Mouse (Mus musculus) brain, embryonic 14.5 days (tissue): ENCODE results near the gene Calhm3. TPM values are rescaled to one million over a fixed set of nuclear protein-coding genes. Genes with fewer than 3 reads are reported as not detected.

Experiments
- DNase-seq: peaks from one replicate; pipeline ENCODE4 v3.0.0-alpha.2; 2011; ENCODE audit warnings: low read depth
- CTCF ChIP-seq: fragments of 200-500 bp; IDR thresholded peaks from 2 replicates; pipeline ENCODE4 v1.5.1; 2012; ENCODE audit warnings: inconsistent platforms, mild to moderate bottlenecking, moderate library complexity, borderline replicate concordance; ENCODE audit not compliant: insufficient read depth, insufficient read length; ENCODE audit errors: extremely low read depth
- POLR2A ChIP-seq: fragments of 200-500 bp; IDR thresholded peaks from 2 replicates; pipeline ENCODE4 v1.6.1; 2012; ENCODE audit warnings: mild to moderate bottlenecking, inconsistent platforms, borderline replicate concordance; ENCODE audit not compliant: poor library complexity, insufficient read depth, insufficient read length, severe bottlenecking; ENCODE audit errors: extremely low read depth
- polyA plus RNA-seq: library from polyadenylated mRNA; depleted of rRNA; stranded (reverse); fragments of >200 nt; gene quantifications from 2 replicates; pipeline ENCODE4 v1.2.3, GENCODE M21; 2012

Calhm3 gene
- polyA plus RNA-seq, 1 experiment = 0.18 TPM

DNA sequence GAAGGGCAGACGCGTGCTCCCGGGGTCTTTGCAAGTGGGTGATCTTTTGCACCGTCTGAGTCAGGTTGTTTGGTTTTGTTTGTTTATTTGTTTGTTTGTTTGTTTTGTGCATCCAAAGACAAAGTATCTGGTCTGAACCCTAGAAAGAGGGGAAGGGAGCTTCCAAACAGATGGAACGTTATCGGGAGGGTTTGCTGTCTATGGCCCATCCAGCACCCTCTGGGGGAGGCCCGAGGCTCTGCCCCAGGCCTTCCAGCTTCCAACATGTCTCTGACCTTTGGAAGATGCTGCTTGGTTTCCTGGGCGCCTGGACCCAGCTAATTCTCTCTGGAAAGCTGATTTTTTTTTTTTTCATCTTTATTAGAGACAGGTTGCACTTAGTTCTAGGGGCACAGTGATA lies 22.4 kb upstream of the Calhm3 start:
- TF ChIP-seq POLR2A = no peak
- TF ChIP-seq CTCF = no peak
- no peak for DNase-seq

DNA sequence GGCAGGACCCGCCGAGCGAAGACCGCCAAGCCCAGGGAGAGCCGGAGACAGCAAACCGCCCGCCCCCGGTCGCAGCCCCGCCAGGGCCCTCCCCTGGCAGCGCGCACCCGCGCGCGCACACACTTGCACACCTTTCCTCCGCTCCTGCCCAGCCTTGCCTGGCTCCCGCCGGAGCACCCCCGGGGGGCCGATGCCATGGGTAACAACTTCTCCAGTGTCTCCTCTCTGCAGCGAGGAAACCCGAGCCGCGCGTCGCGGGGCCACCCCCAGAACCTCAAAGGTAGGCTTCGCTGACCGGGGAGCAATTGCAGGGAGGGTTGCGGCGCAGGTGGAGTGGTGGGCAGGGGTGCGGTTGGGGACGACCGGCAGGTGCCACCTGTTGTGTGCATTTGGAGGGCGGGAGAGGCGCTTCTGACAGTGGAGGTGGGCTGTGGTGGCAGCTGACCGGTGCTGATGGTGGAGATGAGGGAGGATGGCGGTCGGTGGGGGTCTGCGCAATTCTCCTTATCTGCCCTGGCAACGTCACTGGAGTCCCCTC lies 21.8 kb upstream of the Calhm3 start:
- TF ChIP-seq POLR2A (0 out of 2 replicates have a peak, but pooled peaks have one; percentile 34), CTCF (no peak)
- DNase-seq = peak; percentile 28

DNA sequence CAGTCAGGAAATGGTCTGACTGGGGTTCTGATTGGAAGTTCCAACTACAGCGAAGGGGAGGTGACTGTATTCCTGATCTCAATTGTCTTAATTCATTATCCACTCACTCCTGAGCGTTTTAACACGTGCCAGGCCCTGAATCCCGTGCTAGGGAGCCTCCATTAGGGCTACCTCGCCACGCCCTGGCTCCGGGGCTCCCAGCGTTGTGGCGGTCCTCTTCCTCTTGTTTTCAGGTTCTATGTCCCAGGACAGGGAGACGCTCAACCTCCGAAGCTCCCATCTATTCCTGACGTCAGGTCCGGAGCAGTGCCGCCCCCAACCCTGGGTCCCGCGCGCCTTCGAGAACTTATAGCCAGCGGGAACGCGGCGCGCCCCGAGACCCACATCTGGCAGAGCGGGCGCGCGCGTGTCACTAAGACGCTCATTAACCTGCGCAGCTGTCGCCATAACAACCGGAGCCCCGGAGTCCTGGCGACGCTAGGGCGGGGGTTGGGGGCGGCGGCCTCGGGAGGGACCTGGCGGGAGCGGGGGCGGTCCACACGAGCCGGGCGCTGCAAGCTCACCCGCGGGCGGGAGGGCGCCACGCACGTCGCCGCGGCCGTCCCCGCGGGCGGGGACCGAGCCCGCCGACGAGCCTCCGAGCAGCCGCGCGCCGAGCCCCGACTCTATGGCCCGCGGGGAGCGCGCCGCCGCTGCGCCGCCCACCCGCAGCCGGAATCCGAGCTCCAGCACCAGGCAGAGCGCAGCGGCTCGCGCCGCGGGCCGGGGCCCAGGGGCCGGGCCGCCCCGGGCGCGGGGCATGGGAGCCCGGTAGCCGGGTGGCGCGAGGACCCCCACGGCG lies 21.1 kb upstream of the Calhm3 start, which contains the start of gene Neurl1a:
Neurl1a (plus strand) TSS at position 390 of the 841 bp plus-strand sequence.
- TF ChIP-seq POLR2A = no peak
- no peak for TF ChIP-seq CTCF
- DNase-seq = peak; percentile 78

DNA sequence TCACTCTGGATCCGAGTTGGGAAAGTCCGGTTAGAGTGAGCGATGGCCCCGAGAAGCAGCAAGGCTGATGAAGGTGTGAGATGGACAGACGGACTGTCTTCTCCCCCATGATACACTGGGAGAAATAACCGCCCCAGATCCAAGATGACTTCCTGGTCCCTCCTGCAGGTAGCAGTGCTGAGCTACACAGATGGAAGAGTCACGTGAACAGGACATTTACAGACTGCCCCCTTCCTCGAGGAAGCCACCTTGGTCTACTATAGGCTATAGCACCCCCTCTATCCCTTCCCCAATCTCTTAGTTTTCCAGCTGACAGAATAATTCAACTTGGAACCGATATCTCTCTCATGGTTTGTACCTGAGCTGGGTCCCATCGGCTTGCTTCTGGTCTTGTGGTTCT lies 20.4 kb upstream of the Calhm3 start:
- peak; percentile 53 for DNase-seq
- no peak for TF ChIP-seq POLR2A
- peak; percentile 51; the same call in 1 of the 2 replicates for TF ChIP-seq CTCF

DNA sequence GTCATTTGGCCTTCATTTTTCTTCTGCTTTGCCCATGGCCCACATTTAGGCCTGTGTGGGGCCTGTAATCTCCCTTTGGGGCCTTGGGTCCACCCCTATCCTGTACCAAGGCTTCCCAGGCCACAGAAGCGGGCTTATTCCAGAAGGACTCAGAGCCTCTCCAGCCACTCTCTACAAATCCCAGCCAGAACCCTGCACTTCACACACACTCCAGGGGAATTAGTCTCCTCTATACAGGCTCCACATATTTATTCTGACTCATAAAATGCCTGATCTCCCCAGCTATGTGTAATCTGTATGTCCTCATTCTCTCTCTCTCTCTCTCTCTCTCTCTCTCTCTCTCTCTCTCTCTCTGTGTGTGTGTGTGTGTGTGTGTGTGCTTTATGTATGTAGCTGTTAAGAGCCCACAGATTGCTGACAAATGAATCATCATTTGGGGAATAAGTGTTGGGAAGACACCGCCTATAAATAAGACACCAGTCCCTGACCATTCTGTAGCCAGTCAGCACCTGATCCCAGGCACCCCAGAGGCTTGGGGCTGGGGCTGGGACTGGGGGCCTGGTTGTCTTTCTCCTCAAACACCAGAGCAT lies 19.4 kb upstream of the Calhm3 start:
- DNase-seq = no peak
- no peak for TF ChIP-seq POLR2A
- TF ChIP-seq CTCF = no peak

DNA sequence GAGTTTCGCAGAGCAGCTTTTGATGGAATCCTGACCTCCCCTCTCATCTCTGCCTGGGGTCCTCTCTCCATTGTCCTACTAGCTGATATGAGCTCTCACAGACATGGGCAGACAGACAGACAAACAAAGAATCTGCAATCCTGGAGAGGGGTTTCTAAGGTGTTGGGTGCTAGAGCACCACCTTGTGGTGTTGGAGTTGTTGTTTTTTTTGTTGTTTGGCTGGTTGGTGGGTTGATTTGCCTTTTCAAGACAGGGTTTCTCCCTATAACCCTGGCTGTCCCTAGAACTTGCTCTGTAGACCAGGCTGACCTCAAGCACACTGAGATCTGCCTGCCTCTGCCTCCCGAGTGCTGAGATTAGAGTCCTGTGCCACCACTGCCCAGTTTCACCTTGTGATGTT lies 17.9 kb upstream of the Calhm3 start:
- TF ChIP-seq CTCF (peak; percentile 12; the same call in 1 of the 2 replicates), POLR2A (no peak)
- no peak for DNase-seq

DNA sequence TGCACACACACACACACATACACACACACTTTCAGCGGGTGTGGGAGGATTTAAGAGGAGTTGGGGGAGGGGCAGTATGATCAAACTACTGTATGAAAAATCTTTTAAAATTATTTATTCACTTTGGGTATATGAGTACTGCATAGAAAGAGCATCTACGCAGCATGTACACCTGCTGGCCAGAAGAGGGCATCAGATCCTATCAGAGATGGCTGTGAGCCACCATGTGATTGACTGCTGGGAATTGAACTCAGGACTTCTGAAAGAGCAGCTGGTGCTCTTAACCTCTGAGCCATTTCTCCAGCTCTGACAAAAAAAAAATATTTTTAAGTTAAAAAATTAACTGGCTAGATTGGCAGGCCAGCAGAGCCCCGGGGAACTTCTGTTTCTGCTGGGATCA lies 17.0 kb upstream of the Calhm3 start:
- peak; percentile 49 for DNase-seq
- TF ChIP-seq CTCF (peak; percentile 50; the same call in 1 of the 2 replicates), POLR2A (no peak)

DNA sequence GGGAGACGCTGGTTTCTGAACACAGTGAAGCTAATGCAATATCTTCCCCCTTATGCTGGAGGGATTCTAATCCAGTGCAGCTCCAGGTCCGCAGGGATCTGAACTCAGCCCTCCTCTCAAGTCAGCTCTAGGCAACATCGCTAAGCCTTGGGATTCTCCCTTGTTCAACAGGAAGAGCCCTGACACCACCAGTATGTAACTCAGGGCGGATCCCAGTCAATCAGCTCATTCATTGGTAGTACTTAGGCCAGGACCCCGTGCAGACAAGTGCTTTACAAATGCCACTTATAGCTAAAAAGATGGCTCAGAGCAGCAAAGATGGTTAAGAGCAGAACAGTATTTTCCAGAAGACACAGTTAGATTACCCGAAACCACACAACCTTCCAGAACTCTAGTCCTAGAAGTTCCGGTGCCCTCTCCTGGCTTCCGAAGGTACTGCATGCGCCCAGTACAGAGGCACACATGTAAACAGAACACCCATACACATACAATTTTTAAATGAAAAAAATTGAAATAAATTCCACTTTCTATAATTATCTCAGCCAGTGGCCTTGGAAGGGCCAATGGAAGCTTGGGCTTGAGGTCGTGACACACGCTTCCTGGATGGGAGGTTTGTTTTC lies 11.3 kb upstream of the Calhm3 start:
- peak; percentile 78; the same call in 1 of the 2 replicates for TF ChIP-seq CTCF
- no peak for TF ChIP-seq POLR2A
- peak; percentile 85 for DNase-seq

DNA sequence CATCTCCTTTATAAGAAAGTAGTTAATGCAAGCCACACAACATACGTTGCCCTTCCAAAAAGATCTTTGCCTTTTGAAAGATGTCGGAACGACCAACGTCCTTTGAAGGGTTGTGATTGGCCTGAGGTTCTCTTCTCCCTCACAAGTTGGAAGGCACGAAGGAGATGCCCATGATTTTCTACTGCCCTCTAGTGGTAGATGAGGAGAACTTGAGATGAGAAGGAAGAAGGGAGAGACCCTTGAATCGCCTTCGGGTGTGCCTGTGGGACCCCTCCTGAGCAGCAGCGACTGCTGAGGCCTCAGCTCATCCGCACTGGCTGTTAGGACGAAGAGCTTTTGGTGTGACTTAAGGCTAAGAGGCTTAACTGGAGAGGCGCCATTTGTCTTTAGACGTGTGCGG lies 10.7 kb upstream of the Calhm3 start:
- TF ChIP-seq POLR2A (no peak), CTCF (peak; percentile 77)
- peak; percentile 78 for DNase-seq

DNA sequence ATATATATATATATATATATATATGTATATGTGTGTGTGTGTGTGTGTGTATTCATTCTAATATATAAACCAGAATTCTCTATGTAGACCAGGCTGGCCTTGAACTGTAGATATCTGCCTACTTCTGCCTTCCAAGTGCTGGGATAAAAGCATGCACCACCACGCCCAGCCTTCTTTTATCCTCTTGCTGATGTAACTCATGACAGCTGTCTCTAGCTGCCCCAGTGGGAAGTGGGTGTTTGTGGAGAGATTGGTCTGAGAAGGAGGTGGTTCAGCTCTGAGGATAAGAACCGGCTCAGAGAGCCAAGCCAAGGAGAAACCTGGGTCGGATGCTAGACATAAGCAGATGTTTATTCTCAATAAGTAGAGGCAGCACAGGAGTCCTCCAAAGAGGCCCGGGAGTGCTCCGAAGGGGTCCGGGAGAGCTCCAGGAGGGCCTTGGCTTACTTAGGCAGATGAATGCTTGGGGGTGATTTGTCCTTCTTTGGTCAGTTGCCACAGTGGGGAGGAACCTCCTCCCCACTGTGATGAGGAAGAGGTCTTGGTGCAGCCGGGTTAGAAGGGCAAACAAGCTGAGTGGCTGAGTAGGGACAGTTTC lies 10.2 kb upstream of the Calhm3 start:
- no peak for DNase-seq
- no peak for TF ChIP-seq POLR2A
- TF ChIP-seq CTCF = no peak

DNA sequence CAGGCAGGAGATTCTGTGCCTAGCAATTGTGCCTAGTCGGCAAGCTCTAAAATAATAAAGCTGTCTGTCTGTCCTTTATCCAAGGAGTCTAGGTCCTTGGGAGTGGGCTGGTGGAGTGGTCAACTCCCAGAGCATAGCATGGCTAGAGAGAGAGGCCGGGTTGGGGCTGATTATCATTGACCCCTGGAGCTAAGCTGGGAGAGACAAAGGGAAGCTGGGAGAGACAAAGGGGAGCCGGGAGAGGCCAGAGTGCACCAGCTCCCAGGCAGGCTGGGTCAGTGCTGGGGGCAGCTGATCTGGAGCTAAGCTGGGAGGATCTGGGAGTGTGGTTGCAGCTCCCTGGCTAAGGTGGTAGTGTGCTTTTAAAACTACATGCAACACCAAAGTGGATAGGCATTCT lies 9.2 kb upstream of the Calhm3 start:
- DNase-seq = no peak
- TF ChIP-seq POLR2A = no peak
- TF ChIP-seq CTCF = no peak

DNA sequence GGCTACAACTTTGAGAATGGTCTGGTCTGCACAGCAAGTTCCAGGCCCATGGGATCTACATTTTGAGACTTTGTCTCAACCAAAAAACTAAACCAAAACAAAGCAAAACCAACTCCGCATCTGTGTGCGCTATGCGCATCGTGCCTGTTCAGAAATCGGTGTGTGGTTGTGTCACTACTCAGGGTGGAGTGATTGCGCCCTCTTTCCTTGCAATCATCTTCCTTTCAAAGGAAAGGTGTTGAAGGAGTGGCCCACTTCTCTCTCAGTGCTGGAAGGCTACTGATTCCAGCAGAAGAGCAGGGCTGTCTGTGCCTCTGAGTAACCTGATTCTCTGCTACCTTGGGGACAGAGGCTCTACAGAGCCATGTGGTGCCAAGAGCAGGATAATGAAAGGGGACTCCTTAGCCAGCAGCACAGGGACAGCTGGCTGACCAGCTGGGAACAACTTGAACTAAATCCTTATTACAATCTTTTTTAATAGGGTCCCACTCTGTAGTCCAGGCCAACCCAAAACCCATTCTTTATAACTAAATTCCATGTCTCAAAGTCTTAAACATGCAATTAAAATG lies 5.7 kb upstream of the Calhm3 start:
- no peak for DNase-seq
- TF ChIP-seq POLR2A (no peak), CTCF (no peak)
